Mouse (Mus musculus) neutrophil, adult 65 days (primary cell): ENCODE data around the gene Acsl4. TPM values are rescaled to one million over a fixed set of nuclear protein-coding genes. Genes with fewer than 3 reads are reported as not detected.

Experiments used
- total RNA-seq: library from RNA; stranded (reverse); gene quantifications from 2 replicates; pipeline ENCODE4 v1.2.4, GENCODE M21; 2023

The Acsl4 gene
- total RNA-seq: 16.0 and 17.4 TPM in 2 replicates

GRCm38 (mm10) chrX:142390247-142390908 is at the start of gene Acsl4:
TSS of gene Acsl4 (minus strand) at chrX:142390535.

GRCm38 (mm10) chrX:142305869-142306581 is 84.3 kb downstream of the Acsl4 start, which contains the start of gene Kcne1l:
TSS of gene Kcne1l (minus strand) at chrX:142306294.

Other genes starting within 250 kb of the Acsl4 start
- gene Gucy2f, start 193.6 kb downstream of the Acsl4 start, total RNA-seq: 0.06 TPM in 1 of 2 replicates, not detected in the other
- 16.5 and 16.7 TPM in 2 replicates for gene Nxt2, start 163.8 kb downstream of the Acsl4 start, total RNA-seq
- not detected in 2 replicates for gene Kcne1l, start 84.2 kb downstream of the Acsl4 start, total RNA-seq